Mouse (Mus musculus) MEL (cell line): ENCODE results near the gene Fnbp1. TPM values are rescaled to one million over a fixed set of nuclear protein-coding genes. Genes with fewer than 3 reads are reported as not detected.

Experiments
- BHLHE40 ChIP-seq: IDR thresholded peaks from 2 replicates; pipeline ENCODE4 v1.6.1; 2012; ENCODE audit warnings: low read depth, mild to moderate bottlenecking, inconsistent platforms, low read length, improper control_type of control experiment, borderline replicate concordance
- CHD1 ChIP-seq: IDR thresholded peaks from 2 replicates; pipeline ENCODE4 v1.6.1; 2012; ENCODE audit warnings: low read depth, mild to moderate bottlenecking, inconsistent platforms, low read length, improper control_type of control experiment
- CHD2 ChIP-seq: IDR thresholded peaks from 2 replicates; pipeline ENCODE4 v1.6.1; 2011; ENCODE audit warnings: low read length, improper control_type of control experiment
- CTCF ChIP-seq, 3 experiments: IDR thresholded peaks in 2 of 3; conservative IDR thresholded peaks in 1 of 3; 2 replicates each; pipeline ENCODE4 v1.5.1; 2011 to 2012; ENCODE audit warnings: low read length in 3 of 3, low read depth in 2 of 3, mild to moderate bottlenecking in 2 of 3, improper control_type of control experiment in 1 of 3, inconsistent platforms in 1 of 3, mixed read lengths in 1 of 3, moderate library complexity in 1 of 3; ENCODE audit not compliant: control insufficient read depth in 1 of 3, insufficient read depth in 1 of 3, poor library complexity in 1 of 3, severe bottlenecking in 1 of 3
- E2F4 ChIP-seq: IDR thresholded peaks from 2 replicates; pipeline ENCODE4 v1.6.1; 2011; ENCODE audit warnings: low read depth, low read length, improper control_type of control experiment, borderline replicate concordance
- GATA1 ChIP-seq: IDR thresholded peaks from 2 replicates; pipeline ENCODE4 v1.6.1; 2011; ENCODE audit warnings: low read depth, low read length, improper control_type of control experiment
- JUND ChIP-seq: IDR thresholded peaks from 2 replicates; pipeline ENCODE4 v1.6.1; 2011; ENCODE audit warnings: low read depth, mild to moderate bottlenecking, improper control_type of control experiment, low read length
- MAFK ChIP-seq: IDR thresholded peaks from 2 replicates; pipeline ENCODE4 v1.6.1; 2011; ENCODE audit warnings: low read depth, mild to moderate bottlenecking, low read length, improper control_type of control experiment, borderline replicate concordance
- MAX ChIP-seq: IDR thresholded peaks from 2 replicates; pipeline ENCODE4 v1.6.1; 2011; ENCODE audit warnings: low read length, improper control_type of control experiment
- MEF2A ChIP-seq: IDR thresholded peaks from 2 replicates; pipeline ENCODE4 v1.6.1; 2014; ENCODE audit warnings: low read depth, mild to moderate bottlenecking, inconsistent platforms, low read length, improper control_type of control experiment; ENCODE audit not compliant: poor library complexity, insufficient replicate concordance, severe bottlenecking; ENCODE audit errors: extremely low read depth
- MXI1 ChIP-seq: IDR thresholded peaks from 2 replicates; pipeline ENCODE4 v1.6.1; 2011; ENCODE audit warnings: mild to moderate bottlenecking, low read depth, low read length, improper control_type of control experiment
- MYB ChIP-seq: IDR thresholded peaks from 2 replicates; pipeline ENCODE4 v1.6.1; 2011; ENCODE audit warnings: mild to moderate bottlenecking, low read depth, low read length, improper control_type of control experiment
- NELFE ChIP-seq: IDR thresholded peaks from 2 replicates; pipeline ENCODE4 v1.6.1; 2011; ENCODE audit warnings: low read depth, low read length, improper control_type of control experiment
- POLR2AphosphoS2 ChIP-seq: IDR thresholded peaks from 2 replicates; pipeline ENCODE4 v1.6.1; 2011; ENCODE audit warnings: low read length, improper control_type of control experiment
- RAD21 ChIP-seq: IDR thresholded peaks from 2 replicates; pipeline ENCODE4 v1.6.1; 2011; ENCODE audit warnings: mild to moderate bottlenecking, low read depth, low read length, improper control_type of control experiment
- TBP ChIP-seq: IDR thresholded peaks from 2 replicates; pipeline ENCODE4 v1.8.0; 2011; ENCODE audit warnings: low read depth, low read length, improper control_type of control experiment
- UBTF ChIP-seq: IDR thresholded peaks from 2 replicates; pipeline ENCODE4 v1.6.1; 2012; ENCODE audit warnings: low read depth, mild to moderate bottlenecking, inconsistent platforms, low read length, improper control_type of control experiment, moderate library complexity, borderline replicate concordance; ENCODE audit not compliant: insufficient read depth
- USF1 ChIP-seq: IDR thresholded peaks from 2 replicates; pipeline ENCODE4 v1.6.1; 2014; ENCODE audit warnings: low read depth, mild to moderate bottlenecking, inconsistent platforms, low read length, improper control_type of control experiment, moderate library complexity
- ZC3H11A ChIP-seq: IDR thresholded peaks from 2 replicates; pipeline ENCODE4 v1.6.1; 2012; ENCODE audit warnings: low read depth, mild to moderate bottlenecking, inconsistent platforms, low read length, improper control_type of control experiment
- ZMIZ1 ChIP-seq: IDR thresholded peaks from 2 replicates; pipeline ENCODE4 v1.6.1; 2012; ENCODE audit warnings: low read depth, mild to moderate bottlenecking, inconsistent platforms, low read length, improper control_type of control experiment, moderate library complexity
- ZNF384 ChIP-seq: IDR thresholded peaks from 2 replicates; pipeline ENCODE4 v1.6.1; 2012; ENCODE audit warnings: low read depth, mild to moderate bottlenecking, inconsistent platforms, low read length, improper control_type of control experiment
- polyA plus RNA-seq, 2 experiments: library from polyadenylated mRNA; stranded (reverse) in 1 of 2; unstranded in 1 of 2; fragments of >175 nt in 1 of 2; fragments of >200 nt in 1 of 2; gene quantifications; 2 replicates each; pipeline versions ENCODE4 v1.2.1 to v1.2.4; 2012; ENCODE audit warnings: low replicate concordance in 2 of 2, low read depth in 1 of 2; ENCODE audit not compliant: insufficient read length in 2 of 2, insufficient read depth in 1 of 2, missing spikeins in 1 of 2
- total RNA-seq: library from RNA; depleted of rRNA; stranded (reverse); fragments of 300-350 nt; gene quantifications from 2 replicates; pipeline ENCODE4 v1.2.3, GENCODE M21; 2012; rRNA removed

Fnbp1 gene
- total and polyA plus RNA-seq, 3 experiments: 3.4 to 17.5 TPM; not detected in 1

GRCm38 (mm10) chr2:30981790-30982513 lies 159.9 kb downstream of the Fnbp1 start, which contains the start of the genes BC005624 and Usp20 (continued):
- TF ChIP-seq MEF2A (no peak), JUND (no peak), RAD21 (no peak), NELFE (peak; percentile 60), MXI1 (peak; percentile 95), POLR2AphosphoS2 (no peak), CHD2 (no peak), CHD1 (no peak), E2F4 (no peak), ZMIZ1 (peak; percentile 55; the same call in 1 of the 2 replicates), BHLHE40 (no peak), ZNF384 (no peak), MAX (peak; percentile 72; the same call in 1 of the 2 replicates), MAFK (no peak), UBTF (no peak), MYB (no peak), CTCF (IDR thresholded peaks at IDR 0.05 in 2 of 3, conservative IDR thresholded peaks at IDR 0.05 in 1 of 3; ENCODE audit: control insufficient read depth in 1 of 3, insufficient read depth in 1 of 3, low read depth in 2 of 3, low read length in 3 of 3, poor library complexity in 1 of 3, severe bottlenecking in 1 of 3) (no peak), GATA1 (no peak), ZC3H11A (no peak), USF1 (peak; percentile 47; the same call in 1 of the 2 replicates), TBP (peak; percentile 6; the same call in 1 of the 2 replicates)

Other genes with a start within 250 kb of the Fnbp1 start
- gene Ptges, start 212.1 kb downstream of the Fnbp1 start, total RNA-seq: not detected in 2 replicates
- gene Ptges, start 212.1 kb downstream of the Fnbp1 start, polyA plus RNA-seq: not detected
- 26.1 and 36.9 TPM in 2 replicates for gene Tor1b, start 189.0 kb downstream of the Fnbp1 start, total RNA-seq
- gene Tor1b, start 189.0 kb downstream of the Fnbp1 start, polyA plus RNA-seq: 10 to 100 TPM; 33.0 to 55.6 TPM
- gene Tor1a, start 174.1 kb downstream of the Fnbp1 start, total RNA-seq: 45.8 and 55.6 TPM in 2 replicates
- 10 to 100 TPM in 1 of 2 experiments, not detected in 1; 60.1 TPM for gene Tor1a, start 174.1 kb downstream of the Fnbp1 start, polyA plus RNA-seq
- 36.8 and 39.6 TPM in 2 replicates for gene BC005624, start 159.8 kb downstream of the Fnbp1 start, total RNA-seq
- 10 to 100 TPM in 1 of 2 experiments, not detected in 1; 63.0 TPM for gene BC005624, start 159.8 kb downstream of the Fnbp1 start, polyA plus RNA-seq
- 7.0 and 9.4 TPM in 2 replicates for gene Usp20, start 159.7 kb downstream of the Fnbp1 start, total RNA-seq
- 10 to 100 TPM in 1 of 2 experiments, not detected in 1; 10.8 TPM for gene Usp20, start 159.7 kb downstream of the Fnbp1 start, polyA plus RNA-seq
- 18.3 and 20.0 TPM in 2 replicates for gene Gpr107, start 10.3 kb upstream of the Fnbp1 start, total RNA-seq
- gene Gpr107, start 10.3 kb upstream of the Fnbp1 start, polyA plus RNA-seq: 10 to 100 TPM in 1 of 2 experiments, not detected in 1; 16.4 TPM
- gene Ncs1, start 103.8 kb upstream of the Fnbp1 start, total RNA-seq: 10.5 and 14.5 TPM in 2 replicates
- gene Ncs1, start 103.8 kb upstream of the Fnbp1 start, polyA plus RNA-seq: 10 to 100 TPM in 1 of 2 experiments, not detected in 1; 17.6 TPM
- 0.03 TPM in 1 of 2 replicates, not detected in the other for gene Hmcn2, start 172.4 kb upstream of the Fnbp1 start, total RNA-seq
- gene Hmcn2, start 172.4 kb upstream of the Fnbp1 start, polyA plus RNA-seq: under 1 TPM in 1 of 2 experiments, not detected in 1; 0.18 TPM